Mouse (Mus musculus): Measurements from ENCODE around the gene Gimap7. TPM values are rescaled to one million over a fixed set of nuclear protein-coding genes. Genes with fewer than 3 reads are reported as not detected.

Gene Gimap7
- polyA plus RNA-seq, 2 experiments: not detected

DNA sequence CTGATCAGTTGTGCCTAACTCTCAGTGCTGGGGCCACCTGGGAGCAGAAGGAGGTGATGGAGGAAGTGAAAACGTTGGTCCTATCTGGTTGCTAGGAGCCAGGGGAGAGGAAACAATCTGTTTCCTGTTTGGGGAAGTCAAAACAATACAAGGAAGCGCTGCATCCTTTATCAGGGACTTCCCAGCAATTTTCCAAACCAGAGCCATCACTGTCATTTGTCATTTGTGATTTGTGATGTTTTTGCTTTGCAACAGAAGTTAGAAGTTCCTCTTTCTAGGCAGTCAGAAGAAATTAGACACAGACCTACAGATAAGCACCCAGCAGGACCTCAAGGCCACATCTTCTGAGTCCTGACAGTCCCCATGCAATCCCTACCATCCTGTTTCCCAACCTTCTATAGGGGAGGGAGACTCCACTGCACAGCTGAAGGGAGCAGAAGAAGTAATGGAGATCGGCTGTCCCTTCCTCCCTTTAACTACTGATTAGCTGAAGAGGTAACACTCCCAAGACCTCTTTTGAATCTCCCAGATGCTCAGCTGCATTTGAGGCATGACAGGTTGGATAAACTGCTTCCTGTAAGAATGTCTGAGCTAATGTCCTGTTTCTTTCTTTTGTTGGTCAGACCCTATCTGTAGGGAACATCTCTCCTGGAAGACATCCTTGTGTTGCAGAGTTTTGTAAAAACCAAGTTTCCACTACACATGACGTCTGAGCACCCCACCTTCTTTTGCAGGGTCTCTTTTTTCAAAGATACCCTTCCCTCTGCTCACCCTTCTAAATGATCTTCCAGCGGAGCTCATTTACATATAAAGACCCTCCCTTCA lies 18.0 kb upstream of the Gimap7 start:
- ATAC-seq (ENCODE audit: low FRiP score, low read depth): no peak
- no peaks in the 10 kb centered on the region for H3K27me3 ChIP-seq (ENCODE audit: control insufficient read depth, insufficient read depth, low read length)
- 59% methylated on average over 5 of the region's 5 CpGs for WGBS
- H3K27ac ChIP-seq (replicated peaks; ENCODE audit: low read depth, low read length): no peak overlapping the region; the same call in 1 of the 2 replicates
- no peaks in the 10 kb centered on the region for H3K4me1 ChIP-seq (ENCODE audit: control insufficient read depth, insufficient read depth, low read length)
- TF ChIP-seq POLR2A (IDR thresholded peaks at IDR 0.05; ENCODE audit: borderline replicate concordance, extremely low read depth, insufficient read depth, insufficient read length): no peak
- H3K9me3 ChIP-seq (ENCODE audit: control insufficient read depth, low read length): no peaks in the 10 kb centered on the region
- no peak overlapping the region for H3K4me2 ChIP-seq (replicated peaks; ENCODE audit: low read depth, low read length, severe bottlenecking)
- H3K4me3 ChIP-seq (replicated peaks; ENCODE audit: low read length): no peak overlapping the region
- H3K9ac ChIP-seq (ENCODE audit: low read depth, low read length, severe bottlenecking): no peak overlapping the region
- DNase-seq (ENCODE audit: low spot score): no peak
- H3K36me3 ChIP-seq (ENCODE audit: control insufficient read depth, insufficient read depth, low read length): no peaks in the 10 kb centered on the region

DNA sequence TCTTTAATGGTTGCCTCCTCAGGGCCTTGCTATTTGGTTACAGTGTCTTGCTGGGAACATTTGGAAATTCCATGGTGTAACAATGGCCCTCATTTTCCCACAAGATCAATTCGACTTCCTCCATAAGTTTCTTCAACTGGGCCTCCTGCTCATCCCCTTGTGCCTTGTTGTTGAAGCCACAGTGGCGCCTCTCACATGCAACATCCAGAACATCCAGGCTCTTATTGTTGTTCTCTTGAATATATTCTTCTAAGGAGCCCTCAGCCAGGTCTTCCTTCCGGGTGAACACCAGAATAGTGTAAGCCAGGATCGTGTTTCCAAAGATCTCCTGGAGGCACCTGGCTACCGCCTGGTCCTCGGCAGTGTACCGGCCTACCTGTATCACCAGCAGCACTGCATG lies 16.3 kb upstream of the Gimap7 start:
- H3K9ac ChIP-seq (ENCODE audit: low read depth, low read length, severe bottlenecking): no peak overlapping the region
- no peak overlapping the region for H3K27ac ChIP-seq (replicated peaks; ENCODE audit: low read depth, low read length)
- 81% methylated on average over 7 of the region's 7 CpGs for WGBS
- DNase-seq (ENCODE audit: low spot score) (no peak), ATAC-seq (ENCODE audit: low FRiP score, low read depth) (no peak)
- no peak overlapping the region for H3K4me3 ChIP-seq (replicated peaks; ENCODE audit: low read length)
- no peaks in the 10 kb centered on the region for H3K4me1 ChIP-seq (ENCODE audit: control insufficient read depth, insufficient read depth, low read length)
- no peaks in the 10 kb centered on the region for H3K36me3 ChIP-seq (ENCODE audit: control insufficient read depth, insufficient read depth, low read length)
- no peak overlapping the region for H3K4me2 ChIP-seq (replicated peaks; ENCODE audit: low read depth, low read length, severe bottlenecking)
- no peaks in the 10 kb centered on the region for H3K9me3 ChIP-seq (ENCODE audit: control insufficient read depth, low read length)
- no peak for TF ChIP-seq POLR2A (IDR thresholded peaks at IDR 0.05; ENCODE audit: borderline replicate concordance, extremely low read depth, insufficient read depth, insufficient read length)
- no peaks in the 10 kb centered on the region for H3K27me3 ChIP-seq (ENCODE audit: control insufficient read depth, insufficient read depth, low read length)

GRCm38 (mm10) chr6:48702601-48703000 lies 15.8 kb upstream of the Gimap7 start:
- WGBS: 63% methylated on average over 5 of the region's 5 CpGs
- no peak for ATAC-seq (ENCODE audit: low FRiP score, low read depth)
- Histone ChIP-seq H3K36me3 (ENCODE audit: control insufficient read depth, insufficient read depth, low read length) (no peaks in the 10 kb centered on the region), H3K4me2 (replicated peaks; ENCODE audit: low read depth, low read length, severe bottlenecking) (no peak overlapping the region), H3K27ac (replicated peaks; ENCODE audit: low read depth, low read length) (no peak overlapping the region), H3K4me1 (ENCODE audit: control insufficient read depth, insufficient read depth, low read length) (no peaks in the 10 kb centered on the region), H3K27me3 (ENCODE audit: control insufficient read depth, insufficient read depth, low read length) (no peaks in the 10 kb centered on the region), H3K9ac (ENCODE audit: low read depth, low read length, severe bottlenecking) (no peak overlapping the region), H3K4me3 (replicated peaks; ENCODE audit: low read length) (no peak overlapping the region), H3K9me3 (ENCODE audit: control insufficient read depth, low read length) (no peaks in the 10 kb centered on the region)
- no peak for DNase-seq (ENCODE audit: low spot score)
- no peak for TF ChIP-seq POLR2A (IDR thresholded peaks at IDR 0.05; ENCODE audit: borderline replicate concordance, extremely low read depth, insufficient read depth, insufficient read length)

GRCm38 (mm10) chr6:48704146-48704545 lies 14.3 kb upstream of the Gimap7 start:
- H3K9ac ChIP-seq (ENCODE audit: low read depth, low read length, severe bottlenecking): no peak overlapping the region
- H3K36me3 ChIP-seq (ENCODE audit: control insufficient read depth, insufficient read depth, low read length): no peaks in the 10 kb centered on the region
- no peak overlapping the region for H3K4me2 ChIP-seq (replicated peaks; ENCODE audit: low read depth, low read length, severe bottlenecking)
- H3K9me3 ChIP-seq (ENCODE audit: control insufficient read depth, low read length): no peaks in the 10 kb centered on the region
- no peaks in the 10 kb centered on the region for H3K27me3 ChIP-seq (ENCODE audit: control insufficient read depth, insufficient read depth, low read length)
- no peak for DNase-seq (ENCODE audit: low spot score)
- no peak for ATAC-seq (ENCODE audit: low FRiP score, low read depth)
- TF ChIP-seq POLR2A (IDR thresholded peaks at IDR 0.05; ENCODE audit: borderline replicate concordance, extremely low read depth, insufficient read depth, insufficient read length): no peak
- no peaks in the 10 kb centered on the region for H3K4me1 ChIP-seq (ENCODE audit: control insufficient read depth, insufficient read depth, low read length)
- no peak overlapping the region for H3K4me3 ChIP-seq (replicated peaks; ENCODE audit: low read length)
- H3K27ac ChIP-seq (replicated peaks; ENCODE audit: low read depth, low read length): no peak overlapping the region

DNA sequence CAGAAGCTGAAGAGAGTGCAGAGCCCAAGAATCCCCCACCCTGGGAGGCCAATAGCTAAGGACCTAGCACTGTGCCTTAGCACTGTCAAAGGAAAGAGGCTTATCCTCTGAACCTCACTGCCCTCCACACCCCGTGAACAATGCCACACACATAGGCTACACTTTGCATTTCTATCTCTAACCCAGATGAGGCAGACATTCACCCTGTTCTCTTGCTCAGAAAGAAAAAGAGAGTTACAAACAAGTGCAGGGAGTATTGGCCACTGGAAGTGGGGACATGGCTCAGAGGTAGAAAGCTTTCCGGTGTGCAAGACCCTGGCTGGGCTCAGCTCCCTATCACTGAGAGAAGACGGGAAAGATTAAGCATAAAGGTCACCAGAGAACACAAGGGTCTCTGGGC lies 12.3 kb upstream of the Gimap7 start:
- H3K9me3 ChIP-seq (ENCODE audit: control insufficient read depth, low read length): no peaks in the 10 kb centered on the region
- no peak for TF ChIP-seq POLR2A (IDR thresholded peaks at IDR 0.05; ENCODE audit: borderline replicate concordance, extremely low read depth, insufficient read depth, insufficient read length)
- no peak overlapping the region for H3K27ac ChIP-seq (replicated peaks; ENCODE audit: low read depth, low read length)
- H3K9ac ChIP-seq (ENCODE audit: low read depth, low read length, severe bottlenecking): no peak overlapping the region
- no peak for ATAC-seq (ENCODE audit: low FRiP score, low read depth)
- no peak for DNase-seq (ENCODE audit: low spot score)
- WGBS: 72% methylated on average over 3 of the region's 3 CpGs
- no peak overlapping the region for H3K4me3 ChIP-seq (replicated peaks; ENCODE audit: low read length)
- H3K27me3 ChIP-seq (ENCODE audit: control insufficient read depth, insufficient read depth, low read length): no peaks in the 10 kb centered on the region
- no peaks in the 10 kb centered on the region for H3K4me1 ChIP-seq (ENCODE audit: control insufficient read depth, insufficient read depth, low read length)
- no peaks in the 10 kb centered on the region for H3K36me3 ChIP-seq (ENCODE audit: control insufficient read depth, insufficient read depth, low read length)
- H3K4me2 ChIP-seq (replicated peaks; ENCODE audit: low read depth, low read length, severe bottlenecking): no peak overlapping the region

All from limb, embryonic 14.5 days (tissue).